Mouse (Mus musculus) cerebellum, adult 11 months (tissue): Measurements from ENCODE around the gene Sco1.

Source experiments
- DNase-seq: peaks from one replicate; pipeline ENCODE4 v3.0.0; 2022

Sco1 gene

DNA sequence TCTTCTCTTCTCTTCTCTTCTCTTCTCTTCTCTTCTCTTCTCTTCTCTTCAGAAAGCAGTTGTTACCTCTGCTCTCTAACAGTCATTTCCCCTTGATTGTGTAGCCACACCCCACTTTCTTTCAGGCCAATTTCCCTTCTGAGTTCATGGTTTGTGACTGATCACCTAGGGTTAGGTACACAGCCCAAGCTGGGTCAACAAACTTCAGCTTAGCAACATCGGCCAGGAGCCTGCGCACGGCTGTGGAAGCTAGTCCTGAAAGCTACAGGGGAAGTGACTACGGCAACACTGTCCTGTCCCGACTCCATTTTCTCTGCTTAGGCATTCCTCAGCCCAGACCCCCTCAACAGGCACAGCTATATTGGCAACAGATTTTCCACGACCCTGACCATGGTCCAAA, 7.5 kb upstream of the Sco1 start:
- no peak for DNase-seq

GRCm38 (mm10) chr11:67047199-67047598, 5.3 kb upstream of the Sco1 start:
- DNase-seq: no peak

DNA sequence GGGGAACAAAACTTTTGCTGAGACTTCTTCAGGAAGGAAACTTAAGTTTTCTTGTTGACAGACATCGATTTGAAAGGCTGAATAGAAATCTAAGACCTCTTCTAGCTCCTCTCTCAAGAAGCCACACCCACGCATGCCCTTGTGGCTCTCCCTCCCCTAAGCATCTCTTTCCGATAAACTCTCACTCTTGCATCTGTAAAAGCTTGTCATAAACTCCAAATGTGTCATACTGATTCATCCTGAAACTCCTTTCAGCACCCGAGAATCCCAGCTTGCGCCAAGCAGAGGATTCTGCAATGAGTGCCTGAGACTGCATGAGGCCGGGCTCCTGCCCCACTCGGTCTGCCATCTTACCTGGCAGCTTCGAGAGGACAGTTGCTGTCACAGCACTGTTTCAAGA, 4.0 kb upstream of the Sco1 start:
- no peak for DNase-seq

GRCm38 (mm10) chr11:67049256-67049655, 3.2 kb upstream of the Sco1 start:
- no peak for DNase-seq

DNA sequence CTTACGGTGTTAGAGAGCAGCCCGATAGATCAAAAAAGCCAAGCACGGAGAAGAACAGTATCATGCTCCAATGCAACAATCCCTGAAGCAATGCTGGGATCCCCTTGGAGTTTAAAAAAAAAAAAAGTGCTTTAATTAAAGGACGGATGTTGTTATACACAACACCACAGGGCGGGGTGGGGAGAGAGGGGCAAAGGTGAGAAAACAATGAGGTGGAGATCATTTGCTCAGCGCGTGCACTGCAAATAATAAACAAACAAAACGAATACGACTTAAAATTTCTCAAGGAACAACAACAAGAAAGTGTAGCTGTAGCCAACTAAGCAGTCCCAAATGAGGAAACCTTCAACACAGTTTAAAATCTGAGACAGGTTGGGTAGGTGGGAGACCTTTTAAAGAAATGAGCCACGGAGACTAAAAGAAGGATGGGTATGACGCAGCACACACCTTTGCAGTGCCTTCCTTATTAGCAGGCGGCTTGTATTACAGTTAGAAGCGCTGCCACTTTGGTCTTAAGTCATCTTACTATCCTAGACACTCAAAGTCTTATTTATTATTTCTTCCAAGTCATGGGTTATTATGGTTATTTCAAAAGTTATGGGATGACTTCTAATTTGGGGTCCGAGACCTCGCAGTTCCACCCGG, 672 bp upstream of the Sco1 start:
- DNase-seq: no peak

- no peak for DNase-seq
These were observed 2.4 kb downstream of the Sco1 start for GRCm38 (mm10) chr11:67054754-67055365.

DNA sequence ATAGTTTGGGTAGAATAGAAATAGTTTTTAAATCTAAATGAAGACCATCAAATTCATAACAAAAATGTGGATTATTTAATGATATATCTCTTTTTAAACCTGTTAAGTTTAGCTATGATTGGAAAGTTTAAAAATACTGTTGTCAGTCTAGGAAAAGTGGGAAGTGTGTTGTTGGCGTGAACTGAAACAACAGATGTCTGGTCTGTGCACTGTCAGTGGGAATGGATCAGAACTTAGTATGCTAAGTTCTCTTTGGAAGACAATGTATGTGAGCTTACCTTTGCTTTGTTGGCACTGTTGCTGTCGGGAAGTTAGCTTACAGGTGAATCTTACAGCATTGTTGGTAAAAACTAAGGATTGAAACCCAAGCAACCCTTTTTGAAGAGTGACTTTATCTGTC, 8.8 kb downstream of the Sco1 start:
- DNase-seq: no peak

GRCm38 (mm10) chr11:67062726-67063125, 10.3 kb downstream of the Sco1 start:
- no peak for DNase-seq

- no peak for DNase-seq
These were observed 15.3 kb downstream of the Sco1 start for GRCm38 (mm10) chr11:67067741-67068140.

- no peak for DNase-seq
These were observed 20.2 kb downstream of the Sco1 start for GRCm38 (mm10) chr11:67072615-67073130.

DNA sequence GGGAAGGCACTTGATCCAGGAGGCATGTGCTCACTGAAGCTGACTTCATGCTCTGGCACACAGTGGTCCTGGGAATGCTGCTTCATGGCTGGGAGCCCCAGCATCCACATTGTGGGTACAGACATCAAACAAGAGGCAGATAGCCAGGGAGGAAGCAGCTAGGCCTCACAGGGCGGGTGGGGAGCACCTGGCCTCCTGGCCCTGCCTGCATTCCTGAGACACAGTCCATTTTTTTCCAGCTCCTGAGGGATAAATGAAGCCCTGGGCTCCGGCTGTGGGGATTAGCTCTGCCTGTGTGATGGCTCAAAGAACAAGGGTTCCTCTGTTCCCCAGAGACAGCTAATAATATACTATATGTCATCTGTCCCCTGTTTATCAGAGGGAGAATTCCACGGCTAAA, 22.6 kb downstream of the Sco1 start:
- no peak for DNase-seq

DNA sequence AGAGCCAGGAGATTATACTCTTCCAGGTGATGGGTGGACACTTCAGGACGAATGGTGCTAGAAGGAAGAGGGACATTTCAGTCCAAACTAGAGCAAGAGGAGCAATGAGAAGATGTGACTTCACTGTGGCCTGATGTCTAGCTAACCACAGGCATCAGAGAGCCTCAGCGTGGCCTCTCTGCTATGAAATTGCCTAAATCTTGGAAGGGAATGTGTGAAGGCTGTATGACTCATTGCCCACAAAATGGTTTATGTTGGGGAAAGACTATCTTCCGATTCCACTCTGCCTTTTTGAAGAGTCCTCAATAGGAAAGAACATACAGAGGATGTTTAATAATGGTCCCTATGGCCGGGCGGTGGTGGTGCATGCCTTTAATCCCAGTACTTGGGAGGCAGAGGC, 24.3 kb downstream of the Sco1 start:
- no peak for DNase-seq

DNA sequence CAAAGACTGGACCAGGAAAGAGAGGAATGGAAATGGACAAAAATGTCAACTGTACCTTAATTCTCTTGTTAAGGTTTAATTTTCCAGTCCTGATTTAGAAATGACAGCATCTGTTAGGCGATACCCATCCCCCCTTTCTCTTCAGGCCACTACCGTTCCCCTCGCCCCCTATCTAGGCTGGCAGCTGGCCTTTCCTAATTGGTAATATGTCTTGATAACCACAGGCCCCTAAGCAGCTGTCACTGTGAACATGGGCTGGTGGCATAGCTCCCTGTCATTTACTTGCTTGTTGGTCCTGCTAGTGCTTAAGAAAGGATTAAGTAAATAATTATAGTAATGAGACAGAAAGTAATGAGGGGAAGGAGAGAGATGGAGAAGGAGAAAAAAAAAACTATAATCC, 25.0 kb downstream of the Sco1 start:
- DNase-seq: no peak

DNA sequence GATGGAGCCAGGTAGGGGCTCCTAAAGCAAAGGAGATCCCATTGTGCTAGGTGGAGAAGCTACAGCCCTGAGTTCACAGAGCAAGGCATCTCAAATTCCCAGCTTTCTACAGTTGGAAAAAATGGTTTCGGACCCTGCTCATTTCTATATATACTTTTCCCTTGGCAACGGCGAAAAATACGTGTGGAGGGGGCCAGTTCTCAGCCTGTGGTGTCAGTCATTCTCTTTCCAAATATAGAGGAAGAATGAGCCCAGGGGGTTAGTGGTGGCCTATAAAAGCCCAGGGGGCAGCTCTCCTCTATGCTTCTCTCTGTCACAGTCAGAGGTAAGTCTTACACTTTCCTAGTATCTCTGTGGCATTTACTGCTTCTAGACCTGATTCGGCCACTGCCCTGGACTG, 25.5 kb downstream of the Sco1 start, which contains the start of gene Myh3:
Gene Myh3 (plus strand): TSS at position 301 of the 400 bp plus-strand sequence.
- no peak for DNase-seq

GRCm38 (mm10) chr11:67078888-67079287, 26.4 kb downstream of the Sco1 start:
- DNase-seq: no peak

DNA sequence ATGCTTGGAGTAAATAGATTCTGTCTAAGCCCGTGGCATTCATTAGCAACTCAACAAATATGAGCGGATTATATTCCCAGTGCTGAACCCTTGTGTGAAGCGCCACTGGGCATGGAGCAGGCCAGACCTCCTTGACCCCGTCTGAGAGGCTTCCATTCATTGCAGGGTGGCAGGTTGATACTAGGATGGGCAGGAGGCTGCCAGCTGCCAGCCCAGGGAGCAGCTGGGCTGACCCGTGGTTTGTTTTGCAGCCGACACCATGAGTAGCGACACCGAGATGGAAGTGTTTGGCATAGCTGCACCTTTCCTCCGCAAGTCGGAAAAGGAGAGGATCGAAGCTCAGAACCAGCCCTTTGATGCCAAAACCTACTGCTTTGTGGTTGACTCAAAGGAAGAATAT, 27.3 kb downstream of the Sco1 start:
- no peak for DNase-seq

GRCm38 (mm10) chr11:67080168-67080567, 27.7 kb downstream of the Sco1 start:
- DNase-seq: peak; percentile 42

- no peak for DNase-seq
These were observed 28.7 kb downstream of the Sco1 start for GRCm38 (mm10) chr11:67081125-67081649.

- DNase-seq: no peak
These were observed 29.7 kb downstream of the Sco1 start for GRCm38 (mm10) chr11:67082188-67082587.

DNA sequence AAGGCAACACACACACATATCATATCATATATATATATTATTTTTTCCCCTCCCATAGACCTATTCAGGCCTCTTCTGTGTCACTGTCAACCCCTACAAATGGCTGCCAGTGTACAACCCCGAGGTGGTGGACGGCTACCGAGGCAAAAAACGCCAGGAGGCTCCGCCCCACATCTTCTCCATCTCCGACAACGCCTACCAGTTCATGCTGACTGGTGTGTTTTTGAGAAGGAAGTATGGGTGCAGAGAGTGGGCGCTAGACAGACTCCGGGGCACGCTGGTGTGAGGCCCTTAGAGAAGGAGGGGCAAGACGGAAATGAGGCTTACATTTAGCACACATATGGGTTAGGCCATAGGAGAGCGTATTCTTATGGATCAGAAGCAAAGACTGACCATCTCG, 30.3 kb downstream of the Sco1 start:
- DNase-seq: no peak

- no peak for DNase-seq
These were observed 30.8 kb downstream of the Sco1 start for GRCm38 (mm10) chr11:67083239-67083638.

DNA sequence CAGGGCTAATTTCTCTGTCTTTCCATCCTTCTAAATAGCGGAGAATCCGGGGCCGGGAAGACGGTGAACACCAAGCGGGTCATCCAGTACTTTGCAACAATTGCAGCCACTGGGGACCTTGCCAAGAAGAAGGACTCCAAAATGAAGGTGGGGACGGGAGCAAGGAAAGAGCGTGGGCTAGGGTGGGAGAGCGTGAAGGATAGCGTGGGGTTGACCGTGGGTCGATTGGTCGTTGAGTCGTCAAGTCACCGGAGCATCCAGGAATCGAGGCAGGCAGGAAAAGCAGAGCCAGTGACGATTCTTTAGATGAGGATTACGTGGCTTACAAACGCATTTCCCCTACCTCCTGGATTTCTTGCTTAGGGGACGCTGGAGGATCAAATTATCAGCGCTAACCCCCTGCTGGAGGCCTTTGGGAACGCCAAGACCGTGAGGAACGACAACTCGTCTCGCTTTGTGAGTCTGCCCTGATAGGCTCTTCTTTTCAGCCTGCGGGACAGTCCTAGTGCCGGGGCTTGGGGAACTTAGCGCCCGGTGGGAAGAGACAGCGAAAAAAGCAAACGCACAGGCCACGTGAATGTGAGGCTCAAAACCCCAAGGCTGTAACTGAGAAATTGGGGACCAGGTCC, 31.4 kb downstream of the Sco1 start:
- no peak for DNase-seq

- peak; percentile 51 for DNase-seq
These were observed 33.0 kb downstream of the Sco1 start for GRCm38 (mm10) chr11:67085489-67085888.
